Mouse (Mus musculus) heart, embryonic 15.5 days (tissue): ENCODE data around the gene Mospd3. TPM values are rescaled to one million over a fixed set of nuclear protein-coding genes. Genes with fewer than 3 reads are reported as not detected.
A peak's percentile ranks its signal among the peaks of the same experiment; 100 is the strongest.
"Not testable (repeated sequence)": the region's sequence is repeated elsewhere in the genome, so short reads cannot be mapped to it uniquely, and the experiment has no call there.

ENCODE experiments used
- ATAC-seq: fragments of 200-750 bp; cut with Nextera tagmentation; replicated peaks from 2 replicates; pipeline ENCODE4 v1.8.0; 2017; ENCODE audit warnings: low read depth, moderate TSS enrichment; ENCODE audit not compliant: insufficient number of reproducible peaks, insufficient read depth, low FRiP score
- H3K27ac ChIP-seq: fragments of 300-500 bp; sonication (generic); 2 replicates; pipeline ENCODE4 v1.5.1; 2015; ENCODE audit warnings: mild to moderate bottlenecking, inconsistent platforms
- H3K27me3 ChIP-seq: fragments of 300-500 bp; sonication (generic); 2 replicates; pipeline ENCODE4 v1.6.1; 2015; ENCODE audit warnings: inconsistent platforms
- H3K36me3 ChIP-seq: fragments of 300-500 bp; sonication (generic); 2 replicates; pipeline ENCODE4 v1.6.1; 2015; ENCODE audit warnings: mild to moderate bottlenecking, inconsistent platforms
- H3K4me1 ChIP-seq: fragments of 300-500 bp; sonication (generic); replicated peaks from 2 replicates; pipeline ENCODE4 v1.6.1; 2015; ENCODE audit warnings: inconsistent platforms
- H3K4me2 ChIP-seq: fragments of 300-500 bp; sonication (generic); 2 replicates; pipeline ENCODE4 v1.6.1; 2015; ENCODE audit warnings: inconsistent platforms, mild to moderate bottlenecking, moderate library complexity
- H3K4me3 ChIP-seq: fragments of 300-500 bp; sonication (generic); 2 replicates; pipeline ENCODE4 v1.5.1; 2015; ENCODE audit warnings: mild to moderate bottlenecking, inconsistent platforms
- H3K9ac ChIP-seq: fragments of 300-500 bp; sonication (generic); 2 replicates; pipeline ENCODE4 v1.6.1; 2015; ENCODE audit warnings: mild to moderate bottlenecking, inconsistent platforms
- H3K9me3 ChIP-seq: fragments of 300-500 bp; sonication (generic); replicated peaks from 2 replicates; pipeline ENCODE4 v1.6.1; 2016; ENCODE audit warnings: inconsistent platforms
- WGBS: fragments of 180-500 bp; shearing (Covaris S2); methylation state at CpG from one replicate; pipeline ENCODE4 v1.1.7; 2015; ENCODE audit warnings: mixed read lengths; 5-methylcytosine and 5-hydroxymethylcytosine counted together
- polyA plus RNA-seq: library from polyadenylated mRNA; unstranded; fragments of >200 nt; fragmentation: Nextera tagmentation; extraction: Ambion mirVana; gene quantifications from 2 replicates; pipeline ENCODE4 v1.2.1, GENCODE M21; 2015

The Mospd3 gene
- polyA plus RNA-seq, 1 experiment from 2014 or later: 17.1 TPM

DNA sequence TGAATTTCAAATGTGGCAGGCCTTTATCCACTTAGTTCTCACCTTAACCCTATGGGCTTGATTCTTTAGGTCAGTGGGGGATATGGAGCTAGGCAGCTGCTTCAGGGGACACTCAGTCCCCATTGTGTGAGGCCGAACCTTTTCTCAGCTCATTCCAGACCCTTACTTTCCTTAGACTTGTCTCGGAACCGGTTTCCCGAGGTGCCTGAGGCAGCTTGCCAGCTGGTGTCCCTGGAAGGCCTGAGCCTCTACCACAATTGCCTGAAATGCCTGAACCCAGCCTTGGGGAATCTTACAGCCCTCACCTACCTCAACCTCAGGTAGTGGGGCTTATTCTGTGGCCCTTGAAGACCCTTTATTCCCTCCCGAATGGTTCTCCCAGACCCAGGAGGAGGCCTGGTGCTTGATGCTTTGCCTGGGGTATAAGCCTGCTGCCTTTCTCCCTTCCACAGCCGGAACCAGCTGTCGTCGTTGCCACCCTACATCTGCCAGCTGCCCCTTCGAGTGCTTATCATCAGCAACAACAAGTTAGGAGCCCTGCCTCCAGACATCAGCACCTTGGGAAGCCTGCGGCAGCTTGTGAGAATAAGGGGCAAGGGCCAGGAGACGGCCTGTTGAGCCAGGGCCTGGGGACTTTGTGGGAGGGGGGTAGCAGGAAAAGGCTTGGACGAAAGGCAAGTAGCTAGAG is 32.7 kb upstream of the Mospd3 start:
- ATAC-seq: no peak
- Histone ChIP-seq H3K4me1 (peaks cover 26% of the 10 kb centered on the region), H3K4me3 (no peak overlapping the region), H3K9me3 (no peaks in the 10 kb centered on the region), H3K4me2 (no peak overlapping the region), H3K27ac (no peak overlapping the region), H3K27me3 (no peaks in the 10 kb centered on the region), H3K9ac (no peak overlapping the region), H3K36me3 (peaks cover 43% of the 10 kb centered on the region)
- WGBS: 65% methylated on average over 12 of the region's 12 CpGs

DNA sequence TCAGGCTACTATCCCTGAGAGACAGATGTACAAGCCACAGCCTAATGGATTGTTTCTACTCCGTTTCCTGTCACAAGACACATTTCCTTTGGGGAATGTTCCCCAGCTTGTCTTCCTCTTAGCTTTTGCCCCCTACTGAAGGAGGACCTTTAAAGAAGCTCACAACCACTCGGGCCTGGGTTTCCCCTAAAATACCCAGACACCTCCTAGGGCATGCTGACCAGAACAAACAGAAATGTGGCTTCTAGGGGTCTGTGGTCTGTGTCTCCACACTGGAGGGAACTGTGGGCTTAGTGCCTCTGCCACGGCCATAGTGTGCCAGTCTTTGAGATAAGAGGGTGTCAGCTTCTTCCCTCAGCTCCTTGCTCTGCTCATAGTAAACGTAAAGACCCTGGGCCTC is 30.7 kb upstream of the Mospd3 start:
- H3K9me3 ChIP-seq: no peaks in the 10 kb centered on the region
- H3K4me2 ChIP-seq: peak overlapping the region; percentile 89
- peak overlapping the region; percentile 94 for H3K27ac ChIP-seq
- peaks cover 24% of the 10 kb centered on the region for H3K36me3 ChIP-seq
- ATAC-seq: no peak
- WGBS: 39% methylated on average over 4 of the region's 4 CpGs
- H3K9ac ChIP-seq: peak overlapping the region; percentile 34; the same call in 1 of the 2 replicates
- peak overlapping the region; percentile 93 for H3K4me3 ChIP-seq
- H3K27me3 ChIP-seq: no peaks in the 10 kb centered on the region
- H3K4me1 ChIP-seq: peaks cover 34% of the 10 kb centered on the region

DNA sequence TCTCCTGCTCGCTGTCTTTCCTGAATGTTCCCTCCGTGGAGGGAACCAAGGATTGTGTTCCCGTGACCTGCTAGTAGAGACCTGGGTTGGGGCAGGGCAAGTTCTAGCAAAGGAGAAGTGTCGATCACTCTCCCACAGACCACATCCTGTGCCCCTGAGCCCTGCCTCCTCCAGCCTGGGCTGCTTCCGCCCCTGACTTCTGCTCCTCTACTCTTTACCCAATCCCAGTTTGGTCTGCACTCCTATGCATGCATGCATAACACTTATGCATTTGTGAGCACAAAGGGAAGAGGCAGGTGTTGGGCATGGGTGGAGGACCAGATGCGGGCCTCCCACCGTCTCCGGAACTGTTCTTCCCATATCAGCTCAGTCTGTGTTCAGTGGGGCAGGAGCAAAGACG is 30.3 kb upstream of the Mospd3 start:
- peaks cover 34% of the 10 kb centered on the region for H3K4me1 ChIP-seq
- H3K9ac ChIP-seq: peak overlapping the region; percentile 34
- peak overlapping the region; percentile 89 for H3K4me2 ChIP-seq
- peaks cover 19% of the 10 kb centered on the region for H3K36me3 ChIP-seq
- no peaks in the 10 kb centered on the region for H3K27me3 ChIP-seq
- H3K9me3 ChIP-seq: no peaks in the 10 kb centered on the region
- no peak for ATAC-seq
- peak overlapping the region; percentile 94 for H3K27ac ChIP-seq
- 50% methylated on average over 9 of the region's 9 CpGs for WGBS
- peak overlapping the region; percentile 93 for H3K4me3 ChIP-seq

DNA sequence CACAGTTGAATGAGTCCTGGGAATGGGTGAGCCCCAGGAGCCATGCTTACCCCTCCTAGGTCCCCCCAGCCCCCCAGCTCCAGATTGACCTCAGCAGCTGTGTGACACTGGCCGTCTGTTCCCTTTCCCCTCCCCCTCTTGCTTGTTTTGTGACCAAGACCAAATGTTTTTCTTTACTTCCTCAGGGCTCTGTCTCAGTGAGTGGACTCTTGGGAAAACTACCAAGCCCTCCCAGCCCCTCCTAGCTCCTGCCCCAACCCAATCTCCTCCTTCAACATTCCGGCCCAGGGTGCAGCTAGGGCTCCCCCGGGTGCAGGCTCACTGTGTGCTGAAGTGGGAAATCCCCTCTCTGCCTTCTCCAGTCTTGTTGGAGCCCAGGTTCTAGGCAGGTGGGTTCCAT is 29.7 kb upstream of the Mospd3 start:
- H3K27ac ChIP-seq: peak overlapping the region; percentile 94
- no peaks in the 10 kb centered on the region for H3K27me3 ChIP-seq
- 32% methylated on average over 3 of the region's 3 CpGs for WGBS
- no peaks in the 10 kb centered on the region for H3K9me3 ChIP-seq
- H3K4me2 ChIP-seq: peak overlapping the region; percentile 89
- H3K4me1 ChIP-seq: peaks cover 34% of the 10 kb centered on the region
- no peak for ATAC-seq
- peak overlapping the region; percentile 93 for H3K4me3 ChIP-seq
- H3K9ac ChIP-seq: peak overlapping the region; percentile 88
- peaks cover 14% of the 10 kb centered on the region for H3K36me3 ChIP-seq

DNA sequence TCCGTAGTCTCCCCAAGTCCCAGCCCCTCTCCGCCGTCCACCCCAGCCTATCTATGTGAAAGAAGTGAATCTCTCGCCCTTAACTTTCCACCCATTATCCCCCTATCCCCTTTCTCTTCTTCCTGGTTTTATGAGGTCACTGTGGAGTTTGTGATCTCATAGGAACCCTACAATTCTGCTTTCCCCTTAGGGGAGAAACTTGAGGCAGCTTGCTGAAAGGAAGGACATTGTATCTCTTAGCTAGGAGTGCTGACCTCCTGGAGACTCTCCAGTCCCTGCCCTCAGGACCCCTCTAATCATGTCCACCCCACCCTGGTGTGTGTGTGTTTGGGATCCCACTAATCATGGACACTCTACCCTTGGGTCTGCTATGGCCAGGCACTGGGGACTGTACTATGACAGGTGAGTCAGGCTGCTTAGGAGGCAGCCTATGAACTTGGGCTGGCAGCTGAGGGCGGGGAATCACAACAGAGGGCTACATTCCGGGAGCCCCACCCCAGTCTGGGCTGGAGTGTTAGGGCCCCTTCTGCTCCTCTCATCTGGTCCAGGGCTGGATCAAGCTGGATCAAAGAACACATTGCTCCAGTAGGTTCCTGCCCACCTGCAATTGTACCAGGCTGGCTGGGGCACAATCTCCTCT is 29.2 kb upstream of the Mospd3 start:
- peak overlapping the region; percentile 88 for H3K9ac ChIP-seq
- WGBS: 10% methylated on average over 6 of the region's 6 CpGs
- H3K4me2 ChIP-seq: peak overlapping the region; percentile 89
- H3K36me3 ChIP-seq: peaks cover 8% of the 10 kb centered on the region; the same call in 1 of the 2 replicates
- no peak for ATAC-seq
- no peaks in the 10 kb centered on the region for H3K27me3 ChIP-seq
- H3K4me3 ChIP-seq: peak overlapping the region; percentile 93
- H3K9me3 ChIP-seq: no peaks in the 10 kb centered on the region
- peaks cover 34% of the 10 kb centered on the region for H3K4me1 ChIP-seq
- peak overlapping the region; percentile 94 for H3K27ac ChIP-seq

DNA sequence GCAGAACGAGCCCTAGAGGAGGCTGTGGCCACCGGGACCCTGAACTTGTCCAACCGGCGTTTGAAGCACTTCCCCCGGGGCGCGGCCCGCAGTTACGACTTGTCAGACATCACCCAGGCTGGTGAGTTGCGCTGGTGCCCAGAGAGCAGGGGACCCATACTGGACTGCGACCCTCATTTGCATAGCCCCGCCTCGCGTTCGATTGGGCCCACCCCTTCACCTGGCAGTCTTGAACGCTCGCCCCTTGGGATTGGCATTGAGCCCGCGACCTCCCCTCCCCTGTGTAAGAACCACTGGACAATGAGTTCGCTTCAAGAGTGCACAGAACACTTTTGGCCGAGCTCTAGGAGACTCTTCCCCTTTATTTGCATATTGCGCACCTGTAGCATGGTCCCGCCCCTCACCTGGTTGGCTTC is 28.5 kb upstream of the Mospd3 start:
- peak; percentile 11 for ATAC-seq
- WGBS: under 1% methylated on average over 23 of the region's 23 CpGs
- no peaks in the 10 kb centered on the region for H3K27me3 ChIP-seq
- peaks cover 8% of the 10 kb centered on the region; the same call in 1 of the 2 replicates for H3K36me3 ChIP-seq
- peak overlapping the region; percentile 89 for H3K4me2 ChIP-seq
- peak overlapping the region; percentile 94 for H3K27ac ChIP-seq
- H3K9ac ChIP-seq: peak overlapping the region; percentile 88
- peaks cover 34% of the 10 kb centered on the region for H3K4me1 ChIP-seq
- no peaks in the 10 kb centered on the region for H3K9me3 ChIP-seq
- H3K4me3 ChIP-seq: peak overlapping the region; percentile 93

DNA sequence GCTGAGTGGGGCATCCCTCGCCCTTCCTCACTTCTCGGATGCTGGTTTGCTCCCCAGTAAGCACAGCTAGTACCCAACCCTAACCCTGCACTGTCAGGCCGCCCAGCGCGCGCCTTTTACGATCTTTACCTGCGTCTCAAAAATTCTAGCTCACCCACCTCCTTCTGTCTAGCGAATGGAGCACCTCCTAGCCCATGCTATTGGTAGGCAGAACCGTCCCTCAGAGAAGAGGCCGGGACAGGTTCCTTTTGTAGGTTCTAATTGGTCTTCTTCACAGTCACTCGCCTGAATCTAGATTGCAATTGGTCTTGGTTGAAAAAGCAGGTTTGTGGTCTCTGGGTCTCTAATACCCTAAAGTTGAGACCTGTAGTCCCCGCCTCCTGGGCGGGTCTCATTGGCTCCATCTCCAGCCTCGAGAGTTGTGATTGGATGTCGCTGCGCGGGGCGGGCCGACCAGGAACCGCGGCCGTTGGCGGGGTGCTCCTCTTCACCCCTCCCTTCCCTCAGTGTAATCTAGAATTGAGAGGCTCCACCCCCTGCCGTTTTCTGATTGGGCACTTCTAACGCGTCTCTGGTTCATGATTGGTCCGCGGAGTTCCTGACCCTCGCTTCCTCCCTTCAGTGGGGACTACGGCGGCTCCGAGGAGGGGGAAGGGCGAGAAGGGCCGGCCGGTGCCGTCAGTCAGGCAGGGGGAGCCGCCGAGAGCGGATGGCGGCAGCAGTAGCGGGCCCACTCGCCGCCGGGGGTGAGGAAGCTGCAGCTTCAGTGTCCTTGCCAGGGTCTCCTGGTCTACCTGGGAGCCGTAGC is 27.8 kb upstream of the Mospd3 start, which contains the start of the genes Fbxo24, Lrch4 and Gm20605:
Gene Fbxo24 (minus strand): TSS at position 505 of the 808 bp plus-strand sequence.
Gene Lrch4 (plus strand): TSS at position 624 of the 808 bp plus-strand sequence.
Gene Gm20605 (plus strand): TSS at position 678 of the 808 bp plus-strand sequence.
- Histone ChIP-seq H3K4me3 (peak within 1 kb of the TSS; percentile 93), H3K4me2 (peak within 1 kb of the TSS; percentile 89), H3K27ac (peak within 1 kb of the TSS; percentile 94), H3K27me3 (no peaks in the 10 kb centered on the region), H3K36me3 (peaks cover 2% of the 10 kb centered on the region; the same call in 1 of the 2 replicates), H3K9ac (peak within 1 kb of the TSS; percentile 88), H3K4me1 (peaks cover 34% of the 10 kb centered on the region), H3K9me3 (no peaks in the 10 kb centered on the region)
- WGBS: under 1% methylated on average over 46 of the region's 46 CpGs
- peak; percentile 97 for ATAC-seq

DNA sequence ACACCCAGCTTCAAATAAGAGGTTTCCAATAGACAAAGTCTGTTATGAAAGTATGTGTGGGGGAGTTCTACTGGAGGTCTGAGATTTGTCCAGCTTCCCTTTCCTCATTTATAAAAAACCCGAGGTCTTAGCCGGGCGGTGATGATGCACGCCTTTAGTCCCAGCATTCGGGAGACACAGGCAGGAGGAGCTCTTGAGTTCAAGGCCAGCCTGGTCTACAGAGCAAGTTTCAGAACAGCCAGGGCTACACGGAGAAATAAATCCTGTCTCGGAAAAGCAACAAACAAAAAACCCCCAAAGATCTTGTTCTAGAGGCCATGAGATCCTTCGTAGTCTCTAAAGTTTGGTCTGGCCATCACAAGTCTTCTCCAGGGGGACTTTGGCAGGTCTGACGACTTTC is 27.1 kb upstream of the Mospd3 start:
- peak overlapping the region; percentile 92 for H3K27ac ChIP-seq
- 4% methylated on average over 9 of the region's 9 CpGs for WGBS
- no peak for ATAC-seq

DNA sequence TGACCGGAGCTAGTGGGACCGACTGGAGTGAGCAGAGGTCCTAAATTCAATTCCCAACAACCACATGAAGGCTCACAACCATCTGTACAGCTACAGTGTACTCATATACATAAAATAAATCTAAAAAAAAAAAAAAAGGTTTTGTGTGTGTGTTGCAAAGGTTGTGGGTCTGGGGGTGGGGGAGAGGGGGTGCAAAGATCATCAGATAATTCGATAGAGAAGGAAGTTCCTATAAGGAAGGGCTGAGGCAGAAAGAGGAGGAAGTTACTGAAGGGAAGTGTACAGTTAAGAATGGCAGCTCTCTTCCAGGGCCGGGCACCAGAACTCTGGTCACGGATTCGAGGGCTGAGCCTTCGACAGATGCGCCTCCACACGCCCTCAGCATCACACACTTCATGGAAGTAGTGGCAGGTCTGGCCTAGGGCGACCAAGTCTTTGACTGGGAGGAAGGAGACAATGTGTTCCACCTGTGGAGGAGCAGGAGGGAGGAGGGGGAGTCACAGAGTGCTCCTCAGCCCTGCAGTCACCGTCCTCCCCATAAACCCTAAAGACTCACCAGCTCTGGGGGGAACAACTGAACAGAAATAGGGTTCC is 23.2 kb upstream of the Mospd3 start:
- no peaks in the 10 kb centered on the region for H3K27me3 ChIP-seq
- H3K9ac ChIP-seq: no peak overlapping the region
- no peak overlapping the region for H3K27ac ChIP-seq
- no peaks in the 10 kb centered on the region for H3K9me3 ChIP-seq
- no peak for ATAC-seq
- H3K4me3 ChIP-seq: no peak overlapping the region
- WGBS: 63% methylated on average over 11 of the region's 11 CpGs
- H3K4me1 ChIP-seq: peaks cover 7% of the 10 kb centered on the region
- no peak overlapping the region for H3K4me2 ChIP-seq
- no peaks in the 10 kb centered on the region for H3K36me3 ChIP-seq

More for the DNA sequence above, 27.1 kb upstream of the Mospd3 start:
- Histone ChIP-seq H3K9me3 (no peaks in the 10 kb centered on the region), H3K27me3 (no peaks in the 10 kb centered on the region), H3K4me3 (peak overlapping the region; percentile 93), H3K4me2 (peak overlapping the region; percentile 84), H3K9ac (peak overlapping the region; percentile 71), H3K36me3 (no peaks in the 10 kb centered on the region), H3K4me1 (peaks cover 34% of the 10 kb centered on the region)

DNA sequence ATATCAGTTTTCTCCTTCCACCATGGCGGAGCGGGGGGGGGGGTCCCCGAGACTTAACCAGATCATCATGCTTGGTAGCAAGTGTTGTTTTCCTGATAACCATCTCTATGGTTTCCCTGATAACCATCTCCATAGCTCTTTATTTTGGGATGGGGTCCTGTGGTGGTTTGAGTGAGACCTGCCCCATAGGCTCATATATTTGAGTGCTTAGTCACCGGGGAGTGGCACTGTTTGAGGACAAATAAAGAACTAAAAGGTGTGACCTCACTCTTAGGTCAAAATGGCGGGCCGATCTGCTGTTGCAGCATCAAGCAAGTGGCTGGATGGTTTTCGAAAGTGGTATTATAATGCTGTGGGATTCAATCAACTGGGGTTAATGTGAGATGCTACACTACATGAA is 14.5 kb upstream of the Mospd3 start:
- no peak overlapping the region for H3K27ac ChIP-seq
- no peaks in the 10 kb centered on the region for H3K9me3 ChIP-seq
- no peak overlapping the region for H3K9ac ChIP-seq
- no peak overlapping the region for H3K4me2 ChIP-seq
- peaks cover 30% of the 10 kb centered on the region for H3K4me1 ChIP-seq
- H3K27me3 ChIP-seq: no peaks in the 10 kb centered on the region
- ATAC-seq: no peak
- WGBS: 87% methylated on average over 7 of the region's 7 CpGs
- H3K4me3 ChIP-seq: no peak overlapping the region
- no peaks in the 10 kb centered on the region for H3K36me3 ChIP-seq

DNA sequence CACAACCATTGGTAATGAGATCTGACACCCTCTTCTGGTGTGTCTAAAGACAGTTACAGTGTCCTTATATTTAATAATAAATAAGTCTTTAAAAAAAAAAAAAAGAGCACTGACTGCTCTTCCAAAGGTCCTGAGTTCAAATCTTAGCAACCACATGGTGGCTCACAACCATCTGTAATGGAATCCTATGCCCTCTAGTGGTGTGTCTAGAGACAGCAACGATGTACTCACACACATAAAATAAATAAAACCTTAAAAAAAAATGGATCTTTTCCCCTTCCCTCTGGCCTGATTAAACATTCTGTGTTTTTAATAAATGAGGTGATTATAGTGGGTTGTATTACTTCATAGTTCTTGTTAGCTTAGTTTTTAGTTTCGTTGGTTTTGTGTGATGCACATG is 14.1 kb upstream of the Mospd3 start:
- not testable (repeated sequence) for H3K9me3 ChIP-seq, H3K27me3 ChIP-seq, H3K36me3 ChIP-seq, H3K27ac ChIP-seq, H3K9ac ChIP-seq, ATAC-seq, H3K4me2 ChIP-seq, H3K4me3 ChIP-seq
- H3K4me1 ChIP-seq: peaks cover 35% of the 10 kb centered on the region
- 90% methylated on average over 2 of the region's 2 CpGs for WGBS
